Mouse (Mus musculus) ES-Bruce4 (cell line): ENCODE measurements at regions not wholly inside any gene's neighbourhood (a gene's known extent, or its start where the extent isn't known, plus 50 kb on each side); places are given as distances from the start of the nearest gene placed in this dataset.

Source experiments
- CTCF ChIP-seq: IDR thresholded peaks from one replicate; pipeline ENCODE4 v1.8.1; 2011; ENCODE audit warnings: low read depth, low read length
- EP300 ChIP-seq: IDR thresholded peaks from 2 replicates; pipeline ENCODE4 v1.6.1; 2011; ENCODE audit warnings: low read depth, low read length; ENCODE audit not compliant: insufficient read depth
- POLR2A ChIP-seq: IDR thresholded peaks from one replicate; pipeline ENCODE4 v1.8.1; 2011; ENCODE audit warnings: low read length; ENCODE audit not compliant: insufficient read depth

DNA sequence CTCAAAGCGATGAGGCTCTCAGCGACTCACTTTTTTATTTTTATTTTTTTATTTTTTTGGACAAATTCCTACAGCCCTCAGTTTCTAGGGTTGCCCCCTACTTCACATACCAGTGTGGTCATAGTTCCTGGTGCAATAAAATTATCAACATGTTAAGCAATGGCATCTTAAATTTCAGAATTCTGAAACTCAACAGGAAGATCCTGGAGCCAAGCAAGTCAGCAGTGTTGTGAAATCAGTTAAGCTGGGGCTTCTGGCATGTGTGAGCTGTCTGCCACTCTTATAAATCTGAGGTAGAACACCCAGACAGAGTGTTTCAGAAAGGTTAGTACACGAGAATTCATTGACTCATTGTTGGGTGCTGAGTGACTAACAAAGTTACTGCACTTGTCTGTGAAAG, 328.6 kb upstream of the Ubash3b start:
- no peak for TF ChIP-seq EP300
- no peak for TF ChIP-seq CTCF
- TF ChIP-seq POLR2A = no peak
